Mouse (Mus musculus): ENCODE data around the gene H2-T23. TPM values are rescaled to one million over a fixed set of nuclear protein-coding genes. Genes with fewer than 3 reads are reported as not detected.

The H2-T23 gene
- polyA plus RNA-seq, 1 experiment from 2014 or later: 24.0 TPM

GRCm38 (mm10) chr17:36000349-36000748 lies 32.3 kb downstream of the H2-T23 start:
- no peaks in the 10 kb centered on the region for H3K27me3 ChIP-seq
- ATAC-seq (ENCODE audit: low read depth) (no peak), DNase-seq (no peak)
- WGBS (ENCODE audit: insufficient replicate concordance): 81% methylated on average over 4 of the region's 4 CpGs
- no peak overlapping the region for H3K4me3 ChIP-seq (replicated peaks)
- H3K4me2 ChIP-seq: peak overlapping the region; percentile 58
- peaks cover 80% of the 10 kb centered on the region for H3K4me1 ChIP-seq (replicated peaks)
- peaks cover 16% of the 10 kb centered on the region for H3K9me3 ChIP-seq (replicated peaks)
- peak overlapping the region; percentile 92 for H3K27ac ChIP-seq
- peaks cover 43% of the 10 kb centered on the region for H3K36me3 ChIP-seq
- H3K9ac ChIP-seq: peak overlapping the region; percentile 47; the same call in 1 of the 2 replicates

DNA sequence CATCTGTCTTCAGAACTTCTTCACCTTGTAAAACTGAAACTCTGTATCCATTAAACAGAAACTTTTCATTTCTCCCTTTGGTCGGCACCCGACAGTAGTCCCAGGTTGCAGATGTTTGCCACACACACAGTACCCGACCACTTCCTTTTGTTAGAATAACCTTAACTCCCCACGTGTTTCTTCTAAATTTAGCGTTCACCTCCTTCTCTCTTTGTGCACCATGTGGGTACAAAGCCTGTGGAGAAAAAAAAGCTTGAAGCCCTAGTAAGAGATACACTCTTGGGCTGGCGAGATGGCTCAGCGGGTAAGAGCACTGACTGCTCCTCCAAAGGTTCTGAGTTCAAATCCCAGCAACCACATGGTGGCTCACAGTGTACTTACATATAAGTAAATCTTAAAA lies 33.3 kb downstream of the H2-T23 start:
- Histone ChIP-seq H3K9ac (peak overlapping the region; percentile 43; the same call in 1 of the 2 replicates), H3K27ac (peak overlapping the region; percentile 64), H3K4me2 (peak overlapping the region; percentile 58), H3K4me1 (replicated peaks) (peaks cover 85% of the 10 kb centered on the region), H3K9me3 (replicated peaks) (peaks cover 16% of the 10 kb centered on the region), H3K4me3 (replicated peaks) (peak overlapping the region; percentile 56), H3K36me3 (peaks cover 34% of the 10 kb centered on the region), H3K27me3 (no peaks in the 10 kb centered on the region)
- ATAC-seq (ENCODE audit: low read depth) (no peak), DNase-seq (no peak)
- 48% methylated on average over 7 of the region's 7 CpGs for WGBS (ENCODE audit: insufficient replicate concordance)

GRCm38 (mm10) chr17:35998545-35999305 lies 33.9 kb downstream of the H2-T23 start:
- H3K36me3 ChIP-seq: peaks cover 27% of the 10 kb centered on the region
- H3K27ac ChIP-seq: peak overlapping the region; percentile 82
- H3K9me3 ChIP-seq (replicated peaks): peaks cover 16% of the 10 kb centered on the region
- peak overlapping the region; percentile 67 for H3K9ac ChIP-seq
- WGBS (ENCODE audit: insufficient replicate concordance): 43% methylated on average over 6 of the region's 6 CpGs
- DNase-seq (no peak), ATAC-seq (ENCODE audit: low read depth) (no peak)
- peaks cover 85% of the 10 kb centered on the region for H3K4me1 ChIP-seq (replicated peaks)
- H3K4me3 ChIP-seq (replicated peaks): peak overlapping the region; percentile 56
- H3K4me2 ChIP-seq: peak overlapping the region; percentile 58
- no peaks in the 10 kb centered on the region for H3K27me3 ChIP-seq

GRCm38 (mm10) chr17:35997713-35998510 lies 34.7 kb downstream of the H2-T23 start:
- ATAC-seq (ENCODE audit: low read depth) (peak; percentile 50), DNase-seq (peak; percentile 61)
- H3K4me2 ChIP-seq: peak overlapping the region; percentile 58
- H3K9me3 ChIP-seq (replicated peaks): peaks cover 14% of the 10 kb centered on the region
- H3K4me1 ChIP-seq (replicated peaks): peaks cover 82% of the 10 kb centered on the region
- peaks cover 19% of the 10 kb centered on the region for H3K36me3 ChIP-seq
- no peaks in the 10 kb centered on the region for H3K27me3 ChIP-seq
- peak overlapping the region; percentile 56 for H3K4me3 ChIP-seq (replicated peaks)
- 33% methylated on average over 12 of the region's 12 CpGs for WGBS (ENCODE audit: insufficient replicate concordance)
- H3K9ac ChIP-seq: peak overlapping the region; percentile 67
- H3K27ac ChIP-seq: peak overlapping the region; percentile 82

- Histone ChIP-seq H3K27me3 (no peaks in the 10 kb centered on the region), H3K36me3 (peaks cover 10% of the 10 kb centered on the region), H3K9ac (peak overlapping the region; percentile 42; the same call in 1 of the 2 replicates), H3K4me1 (replicated peaks) (peaks cover 73% of the 10 kb centered on the region), H3K4me2 (peak overlapping the region; percentile 86), H3K4me3 (replicated peaks) (0 out of 2 replicates have a peak overlapping the region, but pooled peaks have one; percentile 56), H3K9me3 (replicated peaks) (peaks cover 5% of the 10 kb centered on the region; the same call in 1 of the 2 replicates), H3K27ac (peak overlapping the region; percentile 82)
- DNase-seq (peak; percentile 93), ATAC-seq (ENCODE audit: low read depth) (peak; percentile 41)
- WGBS (ENCODE audit: insufficient replicate concordance): 1% methylated on average over 11 of the region's 11 CpGs
Measured at GRCm38 (mm10) chr17:35996949-35997348, 35.7 kb downstream of the H2-T23 start.

DNA sequence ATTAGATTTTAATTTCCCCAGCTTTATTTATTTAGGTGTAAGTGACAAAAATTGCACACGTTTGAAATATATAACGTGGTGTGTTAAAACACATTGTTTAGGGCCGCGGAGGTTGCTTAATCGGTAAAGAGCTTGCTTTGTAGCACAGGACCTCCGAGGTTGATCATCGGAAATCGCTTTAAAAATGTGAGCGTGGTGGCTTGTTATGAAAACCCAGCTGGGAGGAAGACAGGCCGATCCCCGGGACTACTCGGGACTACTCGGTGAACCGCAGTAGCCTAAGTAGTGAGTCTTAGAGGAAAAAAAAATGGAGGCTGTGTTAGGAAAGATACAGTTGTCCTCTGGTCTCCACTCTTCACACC lies 37.8 kb downstream of the H2-T23 start:
- peaks cover 52% of the 10 kb centered on the region for H3K4me1 ChIP-seq (replicated peaks)
- DNase-seq: no peak
- H3K27ac ChIP-seq: peak overlapping the region; percentile 82
- H3K27me3 ChIP-seq: no peaks in the 10 kb centered on the region
- peak overlapping the region; percentile 73 for H3K4me3 ChIP-seq (replicated peaks)
- ATAC-seq (ENCODE audit: low read depth): no peak
- peak overlapping the region; percentile 82 for H3K9ac ChIP-seq
- H3K4me2 ChIP-seq: peak overlapping the region; percentile 86
- WGBS (ENCODE audit: insufficient replicate concordance): under 1% methylated on average over 14 of the region's 14 CpGs
- no peaks in the 10 kb centered on the region for H3K9me3 ChIP-seq (replicated peaks)
- peaks cover 3% of the 10 kb centered on the region; the same call in 1 of the 2 replicates for H3K36me3 ChIP-seq

DNA sequence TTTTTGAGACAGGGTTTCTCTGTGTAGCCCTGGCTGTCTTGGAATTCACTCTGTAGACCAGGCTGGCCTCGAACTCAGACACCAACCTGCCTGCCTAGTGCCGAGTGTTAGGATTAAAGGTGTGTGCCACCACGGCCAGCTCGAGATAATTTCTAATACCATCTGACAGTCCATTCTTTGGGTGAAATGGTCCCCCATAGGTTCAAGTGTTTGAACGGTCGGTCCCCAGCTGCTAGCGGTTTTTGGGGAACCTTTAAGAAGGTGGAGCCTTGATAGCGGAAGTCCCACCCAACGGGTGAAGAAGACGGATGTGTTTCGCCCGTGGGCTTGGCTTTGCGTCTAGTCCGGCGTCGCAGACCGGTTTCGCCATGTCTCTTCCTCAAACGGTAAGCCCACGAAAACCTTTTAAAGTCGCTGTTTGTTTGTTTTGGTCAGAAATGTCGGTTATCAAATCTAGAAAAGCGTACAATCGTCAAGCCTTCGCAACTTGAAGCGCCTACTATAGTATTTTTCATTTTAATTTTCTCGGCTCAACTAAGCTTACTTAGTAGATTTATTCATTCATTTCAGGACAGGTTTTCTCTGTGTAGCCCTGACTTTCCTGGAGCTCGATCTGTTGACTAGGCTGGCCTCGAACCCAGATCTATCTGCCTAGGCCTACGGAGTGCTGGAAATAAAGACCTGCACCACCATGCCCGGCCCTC lies 38.3 kb downstream of the H2-T23 start:
- H3K27ac ChIP-seq: peak overlapping the region; percentile 82
- H3K4me3 ChIP-seq (replicated peaks): peak overlapping the region; percentile 73
- H3K27me3 ChIP-seq: no peaks in the 10 kb centered on the region
- H3K36me3 ChIP-seq: peaks cover 1% of the 10 kb centered on the region; the same call in 1 of the 2 replicates
- DNase-seq (peak; percentile 78), ATAC-seq (ENCODE audit: low read depth) (peak; percentile 69)
- peak overlapping the region; percentile 82 for H3K9ac ChIP-seq
- no peaks in the 10 kb centered on the region for H3K9me3 ChIP-seq (replicated peaks)
- peak overlapping the region; percentile 86 for H3K4me2 ChIP-seq
- under 1% methylated on average over 31 of the region's 31 CpGs for WGBS (ENCODE audit: insufficient replicate concordance)
- H3K4me1 ChIP-seq (replicated peaks): peaks cover 47% of the 10 kb centered on the region

- H3K9ac ChIP-seq: peak overlapping the region; percentile 48; the same call in 1 of the 2 replicates
- H3K27me3 ChIP-seq: no peaks in the 10 kb centered on the region
- peaks cover 41% of the 10 kb centered on the region for H3K4me1 ChIP-seq (replicated peaks)
Measured at GRCm38 (mm10) chr17:35993675-35994074, 39.0 kb downstream of the H2-T23 start.

GRCm38 (mm10) chr17:35991781-35992180 lies 40.9 kb downstream of the H2-T23 start:
- Histone ChIP-seq H3K4me3 (replicated peaks) (no peak overlapping the region), H3K9ac (no peak overlapping the region), H3K36me3 (peaks cover 19% of the 10 kb centered on the region), H3K27me3 (no peaks in the 10 kb centered on the region), H3K27ac (no peak overlapping the region), H3K9me3 (replicated peaks) (no peaks in the 10 kb centered on the region), H3K4me1 (replicated peaks) (peaks cover 22% of the 10 kb centered on the region), H3K4me2 (no peak overlapping the region)
- whole genome bisulfite sequencing (ENCODE audit: insufficient replicate concordance): 47% methylated on average over 10 of the region's 10 CpGs
- DNase-seq: no peak
- no peak for ATAC-seq (ENCODE audit: low read depth)

More at GRCm38 (mm10) chr17:35993675-35994074, 39.0 kb downstream of the H2-T23 start:
- Histone ChIP-seq H3K4me2 (peak overlapping the region; percentile 86), H3K36me3 (peaks cover 4% of the 10 kb centered on the region; the same call in 1 of the 2 replicates), H3K4me3 (replicated peaks) (peak overlapping the region; percentile 73), H3K27ac (no peak overlapping the region), H3K9me3 (replicated peaks) (no peaks in the 10 kb centered on the region)
- WGBS (ENCODE audit: insufficient replicate concordance): 2% methylated on average over 17 of the region's 17 CpGs
- peak; percentile 52 for ATAC-seq (ENCODE audit: low read depth)
- peak; percentile 72 for DNase-seq

GRCm38 (mm10) chr17:35981776-35982175 lies 50.9 kb downstream of the H2-T23 start:
- Histone ChIP-seq H3K4me1 (replicated peaks) (peaks cover 38% of the 10 kb centered on the region), H3K9me3 (replicated peaks) (no peaks in the 10 kb centered on the region), H3K27me3 (no peaks in the 10 kb centered on the region), H3K4me2 (peak overlapping the region; percentile 98; the same call in 1 of the 2 replicates), H3K27ac (no peak overlapping the region), H3K4me3 (replicated peaks) (0 out of 2 replicates have a peak overlapping the region, but pooled peaks have one; percentile 76), H3K9ac (no peak overlapping the region), H3K36me3 (peaks cover 33% of the 10 kb centered on the region)
- DNase-seq (no peak), ATAC-seq (ENCODE audit: low read depth) (no peak)
- 82% methylated on average over 9 of the region's 9 CpGs for WGBS (ENCODE audit: insufficient replicate concordance)
